Mouse (Mus musculus) forelimb bud, embryonic 11.5 days (tissue): ENCODE measurements at regions not wholly inside any gene's neighbourhood (a gene's known extent, or its start where the extent isn't known, plus 50 kb on each side); places are given as distances from the start of the nearest gene placed in this dataset.
"Not testable (repeated sequence)": the region's sequence is repeated elsewhere in the genome, so short reads cannot be mapped to it uniquely, and the experiment has no call there.

Experiments
- DNase-seq: peaks from one replicate; pipeline ENCODE4 v3.0.0-alpha.2; 2012; ENCODE audit warnings: low read depth, low spot score

DNA sequence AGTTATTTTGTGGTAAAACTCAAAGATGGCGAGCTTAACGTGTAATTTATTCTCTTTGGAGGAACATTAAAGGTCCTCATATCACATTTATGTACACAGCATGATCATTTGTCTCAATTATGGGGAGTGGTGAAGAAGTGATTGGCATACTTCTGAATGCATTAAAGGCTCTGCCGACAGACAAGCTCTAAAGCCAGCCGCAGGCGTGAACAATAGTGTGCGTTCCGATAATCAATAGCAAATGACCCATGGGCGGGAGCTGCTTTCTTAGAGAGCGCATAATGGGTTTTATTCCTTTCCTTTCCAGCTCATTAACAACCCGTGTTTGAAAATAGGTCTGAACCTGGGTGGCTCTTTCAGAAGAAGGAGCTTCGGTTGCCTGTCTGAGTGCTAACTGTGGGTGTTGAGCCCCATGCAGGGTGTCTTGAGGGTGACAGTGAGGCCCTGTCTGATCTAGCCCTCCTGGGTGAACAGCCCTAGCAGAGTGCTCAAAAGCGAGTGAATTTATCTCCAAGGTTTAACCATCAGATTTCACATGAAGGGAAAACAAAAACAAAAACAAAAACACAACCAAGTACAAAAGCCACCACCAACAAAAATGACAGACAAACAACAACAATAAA, 210.5 kb downstream of the Zfp619 start:
- DNase-seq, result no peak

DNA sequence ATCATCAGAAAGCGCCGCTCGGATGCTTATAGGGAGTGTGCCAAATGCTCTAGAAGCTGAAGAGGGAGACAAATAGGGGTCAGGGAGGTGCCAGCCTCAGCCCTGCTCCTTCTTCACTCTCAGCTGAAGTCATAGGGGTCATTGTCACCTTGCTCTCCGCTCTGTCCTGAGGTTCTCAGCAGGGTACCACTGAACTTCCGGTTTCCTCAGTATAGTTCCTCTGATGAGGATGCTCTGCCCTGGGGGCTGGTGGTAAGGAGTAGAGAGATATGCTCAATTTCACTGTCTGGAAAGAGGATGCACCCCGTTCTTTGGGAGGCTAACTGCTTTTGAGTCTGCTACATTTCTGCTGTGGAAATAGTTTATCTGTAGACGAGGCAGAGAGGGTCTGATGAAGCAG, 211.4 kb downstream of the Zfp619 start:
- DNase-seq, result no peak

DNA sequence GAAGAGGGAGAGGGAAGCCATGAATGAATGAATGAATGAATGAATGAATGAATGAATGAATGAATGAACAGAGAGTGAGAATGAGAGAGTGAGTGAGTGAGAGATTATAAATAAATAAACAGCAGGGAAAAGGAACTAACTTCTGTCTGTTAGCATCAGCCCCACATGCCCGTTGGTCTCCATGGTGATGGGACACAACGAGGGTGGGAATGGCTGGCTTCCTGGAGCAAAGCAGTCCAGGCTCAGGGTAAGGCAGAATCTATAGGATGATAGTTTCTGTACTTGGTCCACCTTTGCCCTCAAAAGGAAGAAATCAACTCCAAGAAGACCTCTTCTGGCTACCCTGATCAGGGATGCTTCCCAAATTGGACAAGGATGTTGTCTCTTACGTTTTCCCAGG, 212.2 kb downstream of the Zfp619 start:
- no peak for DNase-seq

DNA sequence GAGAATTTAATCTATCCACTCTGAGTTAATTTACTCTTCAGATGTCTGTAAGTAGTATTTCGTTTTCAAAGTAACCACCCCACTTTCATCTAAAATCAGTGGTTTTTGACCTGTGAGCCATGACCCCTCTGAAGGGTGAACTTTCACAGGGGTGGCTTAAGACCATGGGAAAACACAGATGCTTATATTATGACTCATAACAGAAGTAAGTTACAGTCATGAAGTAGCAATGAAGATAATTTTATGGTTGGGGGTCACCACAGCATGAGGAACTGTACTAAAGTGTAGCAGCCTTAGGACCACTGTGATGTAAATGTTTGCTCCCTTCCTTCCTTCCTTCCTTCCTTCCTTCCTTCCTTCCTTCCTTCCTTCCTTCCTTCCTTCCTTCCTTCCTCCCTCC, 215.2 kb downstream of the Zfp619 start:
- DNase-seq, result no peak

DNA sequence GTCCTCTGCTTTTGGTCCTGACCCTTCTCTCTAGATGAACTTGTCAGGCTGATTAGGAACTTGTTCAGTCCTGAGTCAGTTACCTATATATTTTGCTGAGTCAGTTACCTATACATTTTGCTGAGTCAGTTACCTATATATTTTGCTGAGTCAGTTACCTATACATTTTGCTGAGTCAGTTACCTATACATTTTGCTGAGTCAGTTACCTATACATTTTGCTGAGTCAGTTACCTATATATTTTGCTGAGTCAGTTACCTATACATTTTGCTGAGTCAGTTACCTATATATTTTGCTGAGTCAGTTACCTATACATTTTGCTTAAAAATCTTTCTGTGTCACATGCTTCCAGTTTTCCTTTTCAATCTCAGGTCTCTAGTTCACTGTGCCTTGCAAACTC, 230.8 kb downstream of the Zfp619 start:
- DNase-seq, result not testable (repeated sequence)

DNA sequence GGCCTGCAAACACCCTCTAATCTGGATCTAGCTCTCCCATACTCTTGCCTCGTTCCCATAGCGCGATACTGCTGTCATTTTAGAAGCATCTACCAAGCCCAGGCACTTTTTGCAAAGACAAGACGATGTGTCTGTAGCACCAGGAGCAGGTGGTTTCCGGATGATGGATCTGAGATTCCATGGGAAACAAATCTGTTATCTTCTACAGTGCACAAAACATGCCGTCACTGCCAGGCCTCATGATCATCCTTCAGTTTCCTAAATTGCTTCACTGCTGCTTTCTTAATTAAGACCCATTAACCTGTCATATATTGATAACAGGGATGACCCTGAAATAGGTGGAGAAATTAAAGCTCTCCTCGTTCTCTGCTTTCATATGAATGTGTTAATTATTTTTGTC, 232.9 kb downstream of the Zfp619 start:
- no peak for DNase-seq

DNA sequence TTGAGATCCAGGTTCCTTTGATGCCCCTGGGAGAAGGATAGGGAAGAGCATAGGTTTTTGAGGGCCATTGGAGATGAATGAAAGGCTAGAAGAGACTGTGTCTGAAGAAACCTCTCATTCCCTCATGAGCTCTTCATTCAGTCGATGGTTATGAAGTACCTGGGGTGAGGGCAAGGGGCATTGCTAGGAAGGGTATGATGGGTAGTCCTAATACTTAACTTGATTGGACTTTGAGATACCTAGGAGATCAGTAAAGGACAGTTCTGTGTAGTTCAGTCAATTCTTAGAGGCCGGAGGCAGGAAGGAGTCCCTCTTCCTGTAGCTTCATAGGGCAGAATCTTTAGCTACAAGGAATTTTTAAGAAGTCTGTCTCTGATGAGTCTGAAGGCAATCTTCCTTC, 246.8 kb downstream of the Zfp619 start:
- no peak for DNase-seq

DNA sequence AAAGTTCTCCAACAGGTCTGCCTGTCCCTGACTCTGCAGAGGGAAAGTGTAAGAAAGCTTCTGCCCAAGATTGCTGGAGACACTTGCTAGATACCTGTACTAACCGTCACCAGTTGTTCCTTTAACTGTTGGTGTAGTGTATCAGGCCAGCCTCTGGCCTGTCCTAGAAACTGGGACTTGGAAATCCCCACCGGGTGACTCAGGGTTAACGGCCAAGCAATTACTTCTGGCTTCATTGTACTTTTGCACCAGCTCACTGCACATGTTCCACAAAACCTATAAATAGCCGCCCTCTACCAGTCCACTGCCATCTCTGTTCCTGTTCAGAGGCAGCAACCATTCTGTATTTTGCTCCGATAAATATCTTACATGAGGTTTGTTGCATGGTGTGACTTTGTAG, 247.5 kb downstream of the Zfp619 start:
- DNase-seq, result no peak

DNA sequence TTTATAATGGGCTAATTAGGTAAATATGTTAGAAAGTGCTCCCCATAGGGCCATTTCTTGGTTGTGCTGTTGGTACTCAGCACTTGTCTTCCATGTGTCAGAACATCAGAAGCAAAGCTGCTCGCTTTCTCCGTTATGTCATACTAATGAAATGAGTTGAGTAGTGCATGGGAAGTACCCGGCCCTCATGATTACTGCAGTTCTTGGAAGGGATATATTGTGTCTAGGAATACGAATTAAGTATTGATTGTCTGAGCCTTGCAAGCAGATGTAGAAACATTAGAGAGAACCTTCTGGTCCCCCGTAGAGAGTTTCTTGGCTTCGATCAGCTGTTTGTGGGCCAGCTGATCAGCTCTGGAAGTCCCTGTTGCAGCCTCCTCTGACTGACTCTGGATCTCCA, 255.7 kb downstream of the Zfp619 start:
- no peak for DNase-seq

DNA sequence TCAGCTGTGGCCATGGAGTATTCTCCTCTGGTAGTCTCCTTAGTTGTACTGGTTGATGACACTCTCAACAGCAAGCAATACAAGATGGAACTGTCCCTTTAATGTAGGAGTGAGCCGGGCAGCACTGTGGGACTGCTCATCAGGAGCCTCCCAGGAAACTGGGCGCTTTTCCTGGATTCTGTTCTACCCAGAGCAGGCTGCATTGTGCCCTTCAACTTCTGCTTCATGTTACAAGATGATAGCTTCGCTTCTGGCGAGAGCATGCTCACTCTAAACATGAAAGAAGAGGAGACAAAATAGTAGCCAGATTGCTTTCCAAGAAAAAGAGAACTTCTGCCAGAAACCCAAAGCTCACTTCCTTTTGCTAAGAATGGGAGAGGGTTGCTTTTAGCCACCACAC, 271.8 kb downstream of the Zfp619 start:
- no peak for DNase-seq

DNA sequence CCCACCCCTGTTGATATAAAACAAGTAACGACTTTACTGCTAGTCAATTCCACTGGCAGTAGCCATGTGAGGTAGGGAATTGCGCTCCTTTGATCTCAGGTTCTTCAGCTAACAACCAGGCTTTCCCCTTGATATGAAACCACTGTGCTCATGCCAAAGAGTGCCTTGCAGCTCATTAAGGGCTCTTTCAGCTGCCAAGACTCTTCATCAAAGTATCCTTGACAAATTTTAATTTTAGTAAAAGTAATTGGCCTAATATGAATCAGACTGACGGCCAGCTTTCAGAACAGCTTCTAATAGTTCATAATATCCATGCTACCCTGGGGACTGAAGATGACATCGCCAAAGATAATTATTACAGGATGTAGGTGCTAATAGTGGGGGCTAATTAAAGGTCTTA, 272.3 kb downstream of the Zfp619 start:
- no peak for DNase-seq

DNA sequence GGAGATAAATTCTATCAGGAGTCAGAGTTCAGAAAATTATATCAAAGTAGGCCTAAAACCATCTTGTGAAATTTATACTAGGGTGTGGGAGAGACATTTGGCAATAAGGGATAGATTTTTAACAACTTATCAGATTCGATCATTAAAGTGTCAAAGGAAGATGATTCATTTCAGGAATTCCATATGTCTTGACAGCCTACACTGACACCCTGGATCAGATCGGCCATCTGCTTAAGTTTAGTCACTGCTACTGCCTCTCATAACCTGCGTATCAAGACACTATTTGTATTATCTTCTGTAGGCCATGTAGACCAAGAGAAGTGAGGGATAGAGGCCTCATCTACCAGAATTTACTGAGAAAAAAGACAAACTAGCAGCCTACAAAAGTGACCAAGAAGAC, 277.2 kb downstream of the Zfp619 start:
- DNase-seq, result no peak

DNA sequence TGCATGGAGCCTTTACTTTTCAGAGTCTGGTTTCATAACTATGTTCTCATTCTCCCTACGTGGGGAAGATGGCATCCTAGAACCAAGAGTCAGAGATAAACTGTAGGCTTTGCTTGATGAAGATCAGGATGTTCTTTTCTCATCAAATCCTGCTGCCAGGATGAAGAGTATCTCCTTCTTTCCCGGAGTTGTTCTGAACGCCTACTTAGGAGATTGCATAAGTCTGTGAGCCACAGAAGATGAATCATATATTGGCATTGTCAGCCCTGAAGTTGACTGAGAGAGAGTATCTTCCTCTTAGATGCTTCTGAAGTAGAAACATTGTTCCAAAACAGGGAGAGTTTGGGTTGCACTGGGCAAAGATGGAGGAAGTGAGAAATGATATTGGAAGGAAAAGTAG, 286.7 kb downstream of the Zfp619 start:
- no peak for DNase-seq

DNA sequence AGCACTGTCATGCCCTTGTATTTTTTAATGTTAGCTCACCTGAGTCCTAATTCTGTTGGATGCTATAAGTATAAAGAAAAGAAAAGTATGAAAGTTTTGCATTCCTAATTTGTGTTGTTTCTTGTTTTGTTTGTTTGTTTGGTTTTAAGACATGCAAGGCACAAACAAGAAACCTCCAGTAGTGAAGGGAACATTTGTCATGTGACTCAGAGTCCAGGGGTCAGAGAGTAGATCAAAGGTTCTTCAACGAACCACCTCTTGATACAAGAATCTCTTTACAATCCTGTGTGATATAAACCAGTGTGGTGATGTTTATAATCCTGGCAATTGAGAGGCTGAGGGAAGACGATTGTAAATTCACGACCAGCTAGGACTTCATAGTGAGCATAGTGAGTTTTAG, 300.5 kb downstream of the Zfp619 start:
- no peak for DNase-seq

DNA sequence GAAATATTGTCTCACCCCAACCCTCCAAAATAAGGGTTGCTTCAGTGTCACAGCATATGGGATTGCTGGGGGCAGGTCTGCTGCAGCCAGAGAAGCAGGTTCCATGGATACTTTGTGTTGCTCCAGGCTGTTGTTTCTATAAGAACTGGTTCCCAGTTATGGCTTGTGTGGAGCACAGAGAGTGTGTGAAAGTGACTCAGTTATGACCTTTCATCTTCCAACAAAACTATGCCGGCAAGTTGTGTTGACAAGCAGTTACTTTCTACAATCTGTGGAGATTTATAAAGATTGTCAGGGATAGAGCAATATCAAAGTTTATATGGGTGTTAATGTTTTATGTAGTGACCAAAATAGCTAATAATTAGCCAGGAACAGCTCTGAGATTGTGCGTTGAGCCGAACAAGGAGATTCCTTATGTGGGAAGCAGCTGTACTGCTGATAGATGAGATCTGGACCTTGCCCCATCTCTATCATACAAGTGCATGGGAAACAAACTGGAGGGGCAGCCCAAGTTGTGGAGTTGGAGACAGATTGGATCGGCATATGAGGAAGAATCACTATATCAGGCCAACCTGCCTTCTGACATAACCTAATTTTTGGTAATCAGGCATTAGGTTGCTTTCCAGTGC, 305.1 kb downstream of the Zfp619 start:
- no peak for DNase-seq

DNA sequence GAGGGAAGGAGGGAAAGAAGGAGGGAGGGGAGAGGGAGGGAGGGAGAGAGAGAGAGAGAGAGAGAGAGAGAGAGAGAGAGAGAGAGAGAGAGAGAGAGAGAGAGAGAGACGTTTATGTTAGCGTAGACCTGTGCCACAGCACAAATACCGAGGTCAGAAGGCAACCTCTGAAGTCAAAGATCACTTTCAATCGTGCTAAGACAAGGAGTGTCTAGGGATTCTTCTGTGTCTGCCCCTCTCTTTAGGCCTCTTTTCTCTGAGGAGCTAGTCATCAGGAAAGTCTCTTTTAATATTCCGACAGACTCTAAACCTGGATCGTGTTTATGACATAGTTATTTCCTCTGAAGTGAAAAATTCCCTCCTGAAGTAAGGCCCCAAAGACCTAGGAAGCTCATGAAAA, 310.8 kb downstream of the Zfp619 start:
- no peak for DNase-seq

DNA sequence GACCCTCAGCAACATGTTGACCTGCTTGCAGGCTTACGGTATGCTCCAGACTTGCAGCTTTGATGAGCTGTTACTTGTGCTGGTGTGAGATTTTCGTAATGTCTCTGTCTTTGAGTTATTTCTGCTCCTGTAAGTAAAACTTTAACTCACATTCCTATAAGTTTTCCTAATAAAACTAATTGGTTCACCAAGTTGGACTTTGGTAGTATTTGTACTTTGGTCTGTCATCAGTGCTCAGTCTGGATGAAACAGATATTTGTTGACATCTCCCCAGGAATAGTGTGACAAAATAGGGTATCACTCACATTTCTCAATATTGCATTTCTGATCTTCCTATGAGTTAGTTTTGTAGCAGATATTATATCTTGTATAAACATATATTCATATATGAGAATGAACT, 313.3 kb downstream of the Zfp619 start:
- DNase-seq, result no peak

DNA sequence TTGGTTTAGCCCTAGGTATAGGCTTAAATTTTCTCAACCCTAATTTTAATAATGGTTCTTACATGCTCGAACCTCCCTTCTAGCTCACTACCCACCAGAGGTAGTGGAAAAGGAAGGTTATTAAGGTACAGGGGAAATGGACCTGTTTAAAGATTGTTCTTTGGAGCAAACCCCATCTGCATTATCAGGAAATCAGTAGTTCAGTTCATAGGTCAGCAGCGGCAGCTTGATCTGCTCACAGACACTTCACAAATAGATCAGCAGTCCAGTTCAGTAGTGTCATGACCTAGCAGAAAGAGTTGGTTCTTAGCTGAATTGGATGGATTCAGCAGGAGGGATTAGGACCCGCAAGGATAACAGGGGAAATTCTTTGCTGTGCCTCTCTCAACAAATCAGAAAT, 324.4 kb downstream of the Zfp619 start:
- no peak for DNase-seq

DNA sequence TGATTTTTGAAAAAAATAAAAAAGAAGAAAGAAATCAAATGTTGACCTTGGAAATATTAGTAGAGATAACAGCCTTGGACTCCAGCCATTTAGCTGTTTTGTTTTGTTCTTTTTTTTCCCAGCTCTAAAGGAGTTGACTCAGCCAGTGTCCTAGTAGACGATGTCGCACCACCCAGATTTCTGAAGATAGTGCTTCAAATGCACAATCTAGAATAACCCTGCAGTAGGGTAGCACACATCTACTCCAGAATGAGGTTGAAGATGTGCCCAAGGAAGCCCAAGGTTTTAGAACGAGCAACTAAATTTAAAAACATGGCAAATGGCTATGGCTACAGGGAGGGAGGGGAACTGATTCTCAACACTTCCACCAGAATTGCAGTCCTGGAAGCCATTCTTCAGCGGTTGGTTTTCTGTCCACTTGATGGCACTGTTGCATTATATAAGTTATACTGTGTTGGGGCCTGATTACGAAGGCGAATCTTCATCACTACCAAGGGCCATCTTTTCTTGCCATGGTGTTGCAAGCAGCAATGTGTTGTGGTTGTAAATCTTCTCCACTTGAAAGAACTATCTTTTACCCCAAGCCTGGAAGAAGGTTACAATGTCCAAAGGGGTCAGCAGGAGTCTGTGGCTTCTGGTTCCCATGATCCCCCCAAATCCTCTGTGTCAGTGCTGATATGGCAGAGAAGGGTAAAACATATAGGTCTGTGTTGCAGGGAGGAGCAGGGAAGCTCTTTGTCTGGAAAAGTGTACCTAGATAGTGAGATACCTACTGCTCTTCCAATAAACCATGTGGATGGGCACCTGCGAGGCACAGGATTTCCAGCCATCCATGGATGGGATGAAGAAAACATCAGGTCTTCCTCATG, 330.6 kb downstream of the Zfp619 start:
- peak; percentile 43 for DNase-seq

DNA sequence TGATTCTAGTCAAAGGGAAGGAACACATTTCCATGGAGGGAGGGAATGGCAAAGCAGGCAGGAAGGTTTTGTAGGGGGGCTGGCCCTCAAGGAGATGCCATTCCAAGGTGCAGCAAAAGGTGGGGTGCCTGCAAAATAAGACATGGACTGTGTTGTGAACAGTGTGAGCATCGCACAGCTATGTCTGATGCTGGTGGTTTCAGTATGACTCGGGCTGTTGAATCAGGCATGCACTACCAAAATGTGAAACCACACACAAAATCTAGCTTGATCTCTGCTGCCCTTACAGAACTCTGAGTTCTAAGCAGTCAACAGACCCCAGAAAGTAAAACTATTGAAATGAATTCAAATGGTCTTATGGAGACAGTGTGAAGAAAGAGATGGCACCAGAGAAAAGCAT, 339.7 kb downstream of the Zfp619 start:
- no peak for DNase-seq

DNA sequence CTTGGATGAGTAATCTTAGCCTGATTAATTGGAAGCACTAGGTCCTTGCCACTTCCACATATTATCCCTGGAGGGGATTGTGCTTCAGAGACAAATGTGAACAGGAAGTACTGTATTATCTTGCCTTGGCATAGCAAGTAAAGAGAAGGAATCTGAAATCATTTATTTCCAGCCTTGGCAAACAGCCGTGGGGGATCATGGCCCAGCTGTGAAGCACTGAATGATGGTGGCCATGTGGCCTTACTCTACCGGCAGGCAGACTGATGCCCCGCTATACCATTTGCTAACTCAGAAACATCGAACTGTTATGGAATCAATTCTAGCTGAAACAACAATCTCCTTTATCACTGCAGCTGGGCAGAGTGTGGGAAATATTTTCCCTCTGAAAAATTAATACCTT, 345.3 kb downstream of the Zfp619 start:
- DNase-seq, result no peak

DNA sequence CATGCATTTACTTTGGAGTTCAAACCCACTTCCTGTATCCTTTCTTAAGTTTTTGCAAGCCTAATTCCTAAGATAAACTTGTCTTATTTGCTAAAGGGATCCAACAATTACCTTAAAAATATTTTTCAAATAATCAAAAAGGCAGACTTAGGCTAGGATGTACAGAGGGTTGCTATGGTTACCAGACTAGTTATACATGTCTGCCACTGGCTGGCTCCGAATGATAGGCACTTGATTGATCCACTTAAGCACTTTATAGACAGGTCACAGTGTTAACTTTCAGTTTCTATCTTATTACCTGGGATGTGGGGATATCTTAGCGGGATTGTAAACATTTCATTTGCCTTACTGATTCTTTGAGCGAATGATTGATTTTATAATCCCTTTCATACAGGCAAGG, 346.6 kb downstream of the Zfp619 start:
- no peak for DNase-seq

DNA sequence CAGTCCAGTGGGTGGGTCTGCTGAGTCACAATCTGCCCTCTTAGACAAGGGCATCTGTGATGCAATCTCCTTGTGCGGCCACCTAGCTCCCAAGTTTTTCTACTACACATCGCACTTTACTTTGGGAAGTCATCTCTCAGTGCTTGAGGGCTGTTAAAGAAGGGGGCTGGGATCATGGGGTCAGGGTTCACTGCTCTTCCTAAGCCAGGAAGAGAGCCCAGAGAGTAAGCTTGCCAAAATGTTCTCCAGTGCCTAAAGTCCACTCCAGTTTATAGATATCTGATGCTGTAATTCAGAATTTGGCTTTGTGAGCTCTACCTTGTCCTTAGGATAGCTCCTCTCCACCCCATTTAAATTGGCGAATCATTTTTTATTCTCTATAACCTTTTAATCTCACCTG, 347.2 kb downstream of the Zfp619 start:
- no peak for DNase-seq
